Mouse (Mus musculus): ENCODE data around the gene Agl. TPM values are rescaled to one million over a fixed set of nuclear protein-coding genes. Genes with fewer than 3 reads are reported as not detected.

Agl gene
- 100 to 1,000 TPM; 144 to 148 TPM for total RNA-seq (2021)

DNA sequence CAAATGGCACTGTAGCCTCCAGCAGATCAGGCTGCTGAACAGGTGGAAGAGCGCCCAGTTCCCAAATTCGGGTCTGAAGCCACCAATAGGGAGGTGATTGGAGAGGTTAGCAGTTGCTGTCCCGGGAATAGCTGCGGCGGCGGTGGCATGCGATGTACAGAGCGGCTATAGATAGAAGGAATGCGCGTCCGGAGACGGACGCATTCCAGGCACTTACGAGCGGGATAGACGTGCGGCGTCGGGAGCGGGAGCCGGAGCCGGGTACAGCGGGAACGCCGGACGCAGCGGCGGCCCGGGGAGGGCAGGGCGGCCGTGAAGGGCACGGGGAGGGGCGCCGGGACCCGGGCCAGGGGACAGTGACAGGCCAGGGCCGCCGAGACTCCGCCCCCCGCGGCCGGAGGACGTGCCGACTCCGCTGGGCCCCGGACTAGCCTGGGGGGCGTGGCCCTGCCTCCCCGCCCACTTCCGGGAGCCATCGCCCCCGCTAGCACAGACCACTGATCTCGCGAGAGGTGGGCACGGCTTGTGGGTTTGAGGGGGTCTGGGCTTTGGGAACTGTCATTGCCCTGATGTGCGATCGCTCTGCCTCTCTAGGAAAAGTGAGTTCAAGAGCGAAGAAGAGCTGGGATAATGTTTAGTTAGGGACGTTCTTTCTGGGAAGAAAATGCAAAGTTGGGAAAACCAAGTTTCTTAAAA lies at the start of gene Agl:
TSS of gene Agl (minus strand) at position 356 of the 696 bp plus-strand sequence.
- intact Hi-C loops (cut with DNase I) = no loop called here

GRCm38 (mm10) chr3:116857611-116858010 lies 49.6 kb upstream of the Agl start:
- DNase-seq = no peak
- intact Hi-C loops (cut with DNase I) = no loop called here

More for the DNA sequence above, at the start of gene Agl:
- peak; percentile 98 for DNase-seq

DNA sequence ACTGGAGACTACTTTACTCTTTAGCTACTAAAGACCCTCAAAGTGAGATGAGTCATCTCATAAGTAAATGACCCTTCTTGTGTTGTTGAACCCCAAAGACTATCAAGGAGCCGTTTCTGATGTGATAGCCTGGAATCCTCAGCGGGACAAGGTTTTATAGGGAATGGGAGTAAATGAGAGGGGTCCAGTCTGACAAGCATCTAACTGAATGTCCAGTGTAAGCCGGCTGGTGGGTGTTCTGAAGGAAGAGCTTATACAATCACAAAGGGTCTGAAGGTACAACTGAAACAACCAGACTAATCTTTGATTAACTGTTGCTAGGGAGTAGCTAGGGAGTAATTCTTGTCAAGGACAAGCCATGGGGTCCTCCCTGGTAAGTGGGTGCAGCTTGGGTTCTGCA lies 44.5 kb upstream of the Agl start:
- intact Hi-C loops (cut with DNase I) = no loop called here
- DNase-seq = no peak

DNA sequence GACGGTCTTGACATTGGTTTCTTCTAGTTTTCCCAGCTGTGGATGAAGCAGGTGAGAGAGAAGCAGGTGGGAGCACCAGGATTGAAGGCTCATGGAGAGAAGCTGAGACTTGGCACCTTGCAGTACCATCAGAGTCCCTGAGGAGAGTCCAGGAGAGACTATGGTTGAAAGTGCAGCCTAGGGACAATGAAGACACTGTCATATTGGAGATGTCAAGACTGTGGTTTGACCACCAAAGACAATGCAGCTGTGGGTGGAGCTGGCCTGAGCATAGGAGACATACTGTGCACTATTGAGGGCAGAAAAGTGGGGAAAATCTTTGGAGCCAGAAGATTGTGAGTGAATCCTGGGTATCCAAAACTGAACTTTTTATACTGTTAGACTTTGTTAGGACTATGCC lies 42.4 kb upstream of the Agl start:
- no peak for DNase-seq
- intact Hi-C loops (cut with DNase I) = no loop called here

DNA sequence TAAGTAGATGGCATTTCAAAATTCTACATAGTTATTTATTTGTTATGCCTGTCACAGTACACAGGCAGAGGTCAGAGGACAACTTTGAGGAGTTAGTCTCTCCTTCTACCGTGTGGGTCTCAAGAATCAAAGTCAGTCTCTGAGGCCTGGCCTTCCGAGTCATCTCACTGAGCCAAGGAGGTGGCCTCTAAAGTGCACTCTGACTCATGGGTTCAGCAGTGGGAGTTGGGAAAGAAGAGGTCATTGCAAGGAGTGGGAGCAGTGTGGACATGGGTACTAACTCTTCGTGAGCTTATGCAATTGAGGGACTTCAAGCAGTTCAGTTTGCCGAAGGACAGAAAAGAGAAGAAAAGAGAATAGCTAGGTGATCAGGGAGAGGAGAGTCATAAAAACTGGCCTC lies 41.0 kb upstream of the Agl start:
- intact Hi-C loops (cut with DNase I) = no loop called here
- DNase-seq = no peak

GRCm38 (mm10) chr3:116848099-116848498 lies 40.1 kb upstream of the Agl start:
- intact Hi-C loops (cut with DNase I) = no loop called here
- DNase-seq = no peak

- no peak for DNase-seq
- intact Hi-C loops (cut with DNase I) = no loop called here
These were observed 38.1 kb upstream of the Agl start for GRCm38 (mm10) chr3:116846084-116846483.

GRCm38 (mm10) chr3:116844880-116845579 lies 37.1 kb upstream of the Agl start:
- no peak for DNase-seq
- intact Hi-C loops (cut with DNase I) = no loop called here

- intact Hi-C loops (cut with DNase I) = no loop called here
- no peak for DNase-seq
These were observed 33.3 kb upstream of the Agl start for GRCm38 (mm10) chr3:116841311-116841710.

- intact Hi-C loops (cut with DNase I) = loop anchor here (2.0 to 10.0 kb wide), 4 partner anchors 35 to 502 kb away; partner anchors contain the start of gene Sass6
- no peak for DNase-seq
These were observed 28.9 kb upstream of the Agl start for GRCm38 (mm10) chr3:116836681-116837475.

DNA sequence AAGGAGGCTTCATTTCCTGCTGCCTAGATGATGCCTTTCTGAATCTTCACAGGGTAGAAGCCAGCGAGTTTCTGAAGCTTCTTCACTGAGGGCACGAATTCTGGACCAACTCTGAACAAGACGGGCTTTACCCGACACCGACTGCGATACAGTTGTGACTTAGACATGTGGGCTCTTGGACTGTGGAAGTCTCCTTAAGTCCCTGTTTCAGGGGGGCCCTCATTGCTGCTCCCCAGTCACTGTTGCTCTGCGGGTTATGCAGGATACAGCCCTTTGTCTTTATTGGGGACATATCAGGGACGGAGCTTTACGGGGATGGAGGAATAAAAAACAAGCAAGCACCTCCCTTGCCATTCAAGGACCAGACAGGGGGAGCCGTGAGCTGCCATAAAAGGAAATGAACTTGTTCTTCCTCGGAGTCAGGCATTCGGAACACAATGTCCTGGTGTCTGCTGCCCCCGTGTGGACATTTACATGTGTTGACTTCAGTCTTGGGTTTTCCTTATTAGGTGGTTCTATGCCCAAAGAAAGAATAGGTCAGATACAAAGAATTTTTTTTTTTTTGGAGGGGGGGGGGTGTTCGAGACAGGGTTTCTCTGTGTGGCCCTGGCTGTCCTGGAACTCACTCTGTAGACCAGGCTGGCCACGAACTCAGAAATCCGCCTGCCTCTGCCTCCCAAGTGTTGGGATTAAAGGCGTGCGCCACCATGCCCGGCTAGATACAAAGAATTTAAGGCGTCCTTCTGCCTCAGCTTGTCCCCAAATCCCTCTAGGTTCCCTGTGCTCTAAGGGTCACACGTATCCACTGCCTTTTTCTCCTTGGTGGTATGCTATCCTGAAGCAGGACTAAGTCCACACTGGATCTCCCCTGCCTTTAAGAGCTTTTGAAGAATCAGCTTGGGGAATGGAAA lies 28.1 kb upstream of the Agl start:
- DNase-seq = peak; percentile 88 to 93
- intact Hi-C loops (cut with DNase I) = loop anchor here (2.0 to 10.0 kb wide), 4 partner anchors 34 to 501 kb away; partner anchors contain the start of gene Sass6

DNA sequence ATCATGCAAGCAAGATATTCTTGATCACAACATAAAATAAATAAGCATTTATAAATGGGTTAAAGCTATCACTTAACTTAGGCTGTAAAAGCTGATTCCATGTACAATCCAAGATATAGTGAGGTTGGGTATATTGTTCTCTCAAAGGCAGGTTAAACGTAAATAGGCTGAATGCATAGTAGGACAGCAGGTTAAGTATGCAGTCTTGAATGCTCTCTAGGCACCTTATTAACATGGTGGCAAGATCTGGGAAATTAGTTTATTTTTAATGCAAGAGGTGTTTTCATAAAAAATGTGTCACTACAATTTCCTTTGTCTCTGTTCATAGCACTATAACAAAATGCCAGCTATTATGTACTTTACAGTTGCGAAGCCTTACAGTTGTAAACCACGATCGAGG lies 27.4 kb upstream of the Agl start:
- intact Hi-C loops (cut with DNase I) = loop anchor here (5.0 to 10.0 kb wide), 3 partner anchors 33 to 241 kb away; partner anchors contain the start of gene Sass6
- no peak for DNase-seq

DNA sequence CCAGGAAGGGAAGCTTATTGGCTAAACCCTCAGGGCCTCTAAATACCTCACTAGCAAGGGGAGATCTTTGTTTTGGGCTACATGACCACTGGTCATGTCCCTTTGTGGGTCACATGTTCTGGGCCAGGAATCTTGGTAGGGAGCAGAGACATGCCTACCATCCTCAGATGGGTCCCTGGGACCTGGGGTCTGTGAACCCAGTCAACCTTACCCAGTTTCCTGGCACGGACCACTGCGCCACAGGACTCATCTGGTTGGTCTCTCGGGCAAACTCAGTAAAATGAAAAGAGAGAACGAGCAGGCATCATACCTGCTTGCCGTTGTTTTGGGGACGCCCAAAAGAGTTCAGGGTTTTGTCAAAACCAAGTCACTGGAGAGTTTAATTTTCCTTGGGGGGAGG lies 26.3 kb upstream of the Agl start:
- intact Hi-C loops (cut with DNase I) = loop anchor here (5.0 to 10.0 kb wide), 2 partner anchors 239 to 327 kb away; partner anchors contain the start of genes Rtca and Sass6
- no peak for DNase-seq

- intact Hi-C loops (cut with DNase I) = loop anchor here (5.0 to 10.0 kb wide), 2 partner anchors 239 to 326 kb away; partner anchors contain the start of genes Rtca and Sass6
- no peak for DNase-seq
These were observed 25.5 kb upstream of the Agl start for GRCm38 (mm10) chr3:116833491-116833890.

DNA sequence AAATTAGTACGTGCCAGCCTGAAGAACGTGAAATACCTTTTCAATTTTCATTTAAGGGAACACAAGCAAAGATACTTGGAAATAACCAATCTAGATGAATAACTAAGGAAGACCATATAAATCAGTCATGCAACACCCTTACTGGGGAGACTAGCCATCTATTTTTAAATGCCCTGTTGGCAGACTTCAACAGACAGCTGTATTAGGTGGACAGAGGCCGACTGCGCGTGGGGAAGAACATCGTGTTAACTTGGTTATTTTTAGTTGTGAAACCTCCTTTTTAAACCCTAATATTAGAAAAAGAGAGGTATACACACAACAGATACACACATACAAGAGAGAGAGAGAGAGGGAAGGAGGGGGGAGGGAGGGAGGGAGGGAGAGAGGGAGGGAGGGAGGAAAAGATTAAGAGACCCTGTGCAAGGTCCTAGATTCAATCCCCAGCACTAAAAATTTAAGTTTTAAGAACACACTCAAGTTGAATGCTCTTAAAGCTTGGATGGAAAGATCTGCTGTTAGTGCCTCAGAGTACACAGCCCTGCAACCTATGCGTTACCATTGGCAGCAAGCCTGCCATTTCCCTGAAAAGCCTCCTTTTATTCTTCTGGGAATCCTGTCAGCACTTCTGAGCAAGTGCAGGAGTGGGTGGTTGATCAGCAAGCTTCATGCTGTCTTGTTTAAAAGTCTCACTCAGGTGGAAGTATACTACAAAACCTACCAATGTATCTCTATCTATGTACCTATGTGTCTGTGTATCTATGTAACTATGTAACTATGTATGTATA lies 24.8 kb upstream of the Agl start:
- peak; percentile 45 to 46 for DNase-seq
- intact Hi-C loops (cut with DNase I) = loop anchor here (5.0 to 10.0 kb wide), 2 partner anchors 238 to 325 kb away; partner anchors contain the start of genes Rtca and Sass6

- peak in 1 of 2 experiments; percentile 18 for DNase-seq
- intact Hi-C loops (cut with DNase I) = loop anchor here (5.0 to 10.0 kb wide), 2 partner anchors 237 to 324 kb away; partner anchors contain the start of genes Rtca and Sass6
These were observed 23.4 kb upstream of the Agl start for GRCm38 (mm10) chr3:116831324-116831723.

DNA sequence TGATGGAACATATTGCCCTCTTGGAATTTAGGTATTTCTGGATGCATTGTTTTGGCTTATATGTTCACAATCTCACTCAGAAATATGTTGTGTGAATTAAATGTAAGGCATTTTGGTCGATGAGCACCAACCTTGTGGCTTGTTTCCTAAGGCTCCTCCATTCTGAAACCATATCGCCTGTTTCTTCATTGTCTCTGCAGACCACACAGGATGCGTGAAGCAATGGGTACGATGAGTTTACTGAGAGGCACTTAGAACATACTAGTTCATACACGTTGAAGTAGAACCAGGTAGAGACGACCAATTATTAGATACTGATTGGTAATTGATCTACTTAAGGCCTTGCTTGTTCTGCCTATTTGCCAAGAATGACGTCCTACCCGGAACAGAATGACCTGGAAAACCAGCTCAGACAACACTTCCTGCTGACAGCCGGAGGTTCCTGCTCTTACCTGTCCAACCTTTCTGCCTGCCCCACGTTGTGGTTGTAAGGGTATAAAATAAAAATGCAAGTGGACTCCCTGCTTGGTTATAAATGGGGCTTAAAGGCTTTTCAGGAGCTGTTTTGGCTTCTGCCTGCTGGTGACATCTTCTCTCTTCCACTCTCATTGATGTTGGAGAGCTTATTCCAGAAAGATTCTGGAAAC lies 21.4 kb upstream of the Agl start:
- intact Hi-C loops (cut with DNase I) = no loop called here
- no peak for DNase-seq

DNA sequence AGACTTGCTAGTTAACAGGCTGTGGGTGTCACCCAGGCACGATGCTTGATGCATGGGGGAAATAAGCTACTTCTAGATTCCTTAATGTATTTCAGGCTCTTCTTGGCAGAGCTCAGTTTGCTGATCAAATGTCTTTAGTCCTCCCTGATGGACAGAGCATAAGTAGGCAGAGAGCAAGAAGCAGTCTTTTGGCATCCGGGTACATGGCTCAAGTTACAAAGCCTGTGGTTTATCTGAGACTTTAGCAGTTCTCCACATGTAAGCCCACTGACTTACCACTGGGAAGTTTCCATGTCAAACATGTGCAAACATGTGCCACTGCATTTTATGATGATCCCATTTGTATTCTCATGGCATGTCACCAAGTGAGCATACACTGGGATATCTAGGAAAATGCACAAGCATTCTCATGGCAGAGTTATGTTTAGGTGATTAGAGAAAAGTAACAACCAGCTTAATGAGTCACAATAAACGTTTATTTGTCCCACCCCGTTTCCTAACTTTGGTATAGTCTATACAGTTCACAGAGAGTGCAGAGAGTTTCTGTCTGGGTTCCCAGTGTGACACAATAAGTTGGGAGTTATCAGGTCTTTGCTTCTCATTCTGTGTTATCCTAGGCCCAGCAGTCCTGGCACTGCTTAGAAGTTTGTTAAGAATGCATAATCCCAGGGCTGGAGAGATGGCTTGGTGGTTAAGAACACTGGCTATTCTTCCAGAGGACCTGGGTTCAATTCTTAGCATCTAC lies 18.7 kb upstream of the Agl start:
- no peak for DNase-seq
- intact Hi-C loops (cut with DNase I) = no loop called here

Data from heart, postnatal 10 days (tissue).